In the genomic region with DNA sequence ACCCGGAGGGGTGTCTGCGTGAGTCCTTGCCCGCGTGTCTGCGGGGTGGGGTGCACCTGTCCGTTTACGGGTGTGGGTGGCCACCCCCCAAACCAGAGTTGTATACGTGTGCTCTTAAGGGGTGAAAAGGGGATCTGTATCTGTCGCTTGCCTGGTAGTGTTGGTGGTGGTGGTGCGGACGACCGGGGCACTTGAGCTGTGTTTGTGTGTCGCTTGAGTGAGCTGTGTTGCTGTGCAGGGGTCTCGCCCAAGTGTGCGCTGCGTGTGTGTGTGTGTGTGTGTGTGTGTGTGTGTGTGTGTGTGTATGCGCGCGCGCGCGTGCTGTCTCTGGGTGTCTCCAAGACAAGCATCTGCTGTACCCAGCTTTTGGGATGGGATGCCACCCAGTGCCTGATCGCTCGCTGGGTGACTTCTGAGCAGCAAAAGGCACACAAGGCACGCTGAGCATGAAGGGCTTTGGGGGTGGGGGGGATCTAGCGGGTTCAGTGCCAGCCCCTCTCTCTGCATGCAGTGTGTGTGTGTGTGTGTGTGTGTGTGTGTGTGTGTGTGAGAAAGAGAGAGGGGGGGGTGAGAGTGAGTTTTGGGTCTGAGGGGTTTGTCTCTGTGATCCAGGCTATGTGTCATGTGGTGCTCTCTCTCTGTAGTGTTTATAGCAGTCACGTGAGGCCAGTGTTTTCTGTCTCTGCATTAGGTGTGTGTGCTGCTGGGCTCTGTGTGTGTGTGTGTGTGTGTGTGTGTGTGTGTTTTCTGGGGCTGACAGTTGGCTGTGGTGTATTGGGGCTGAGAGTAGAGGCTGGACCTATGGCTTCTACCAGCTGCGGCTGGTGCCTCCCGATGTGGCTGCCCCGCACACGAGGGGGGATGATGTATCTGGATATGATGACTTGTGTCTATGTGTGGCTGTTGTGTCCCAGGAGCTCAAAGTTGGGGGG, we compare ENCODE assay signal across 8 mouse cellular contexts. TPM values are rescaled to one million over a fixed set of nuclear protein-coding genes. Genes with fewer than 3 reads are reported as not detected.
A peak's percentile ranks its signal among the peaks of the same experiment; 100 is the strongest.
DNase-seq lines count a peak whose midpoint lies in the region; ATAC-seq and TF ChIP-seq lines count a peak whose summit lies in the region.

No protein-coding gene starts in this region.

- peak overlapping the region; percentile 57 for H3K27ac ChIP-seq in forebrain, embryonic 15.5 days (replicated peaks)
- H3K27ac ChIP-seq in intestine, embryonic 15.5 days: peak overlapping the region; percentile 95
- H3K27ac ChIP-seq in limb, embryonic 10.5 days: peak overlapping the region; percentile 95; the same call in 1 of the 2 replicates
- H3K27ac ChIP-seq in midbrain, embryonic 13.5 days: peak overlapping the region; percentile 94; the same call in 1 of the 2 replicates
- H3K27ac ChIP-seq in stomach, postnatal 0 days (replicated peaks): peak overlapping the region; percentile 99

- H3K4me3 ChIP-seq in forebrain, embryonic 15.5 days: peak overlapping the region; percentile 50
- peak overlapping the region; percentile 63 for H3K4me3 ChIP-seq in intestine, embryonic 15.5 days (replicated peaks)
- H3K4me3 ChIP-seq in limb, embryonic 10.5 days: peak overlapping the region; percentile 78
- peak overlapping the region; percentile 72 for H3K4me3 ChIP-seq in midbrain, embryonic 13.5 days (replicated peaks)
- peak overlapping the region; percentile 72 for H3K4me3 ChIP-seq in stomach, postnatal 0 days (ENCODE audit: low read depth, low read length)

- H3K4me2 ChIP-seq in forebrain, embryonic 15.5 days (replicated peaks): peak overlapping the region; percentile 82
- H3K4me2 ChIP-seq in intestine, embryonic 15.5 days (replicated peaks): peak overlapping the region; percentile 99
- H3K4me2 ChIP-seq in midbrain, embryonic 13.5 days (replicated peaks): peak overlapping the region; percentile 97
- peak overlapping the region; percentile 100 for H3K4me2 ChIP-seq in stomach, postnatal 0 days (replicated peaks; ENCODE audit: low read depth)

- peaks cover 11% of the 10 kb centered on the region for H3K27me3 ChIP-seq in forebrain, embryonic 15.5 days
- H3K27me3 ChIP-seq in intestine, embryonic 15.5 days (replicated peaks): no peaks in the 10 kb centered on the region
- no peaks in the 10 kb centered on the region for H3K27me3 ChIP-seq in limb, embryonic 10.5 days (ENCODE audit: low read depth, poor library complexity, severe bottlenecking)
- H3K27me3 ChIP-seq in midbrain, embryonic 13.5 days: peaks cover 6% of the 10 kb centered on the region; the same call in 1 of the 2 replicates
- H3K27me3 ChIP-seq in stomach, postnatal 0 days (ENCODE audit: control insufficient read depth, insufficient read depth, low read length): no peaks in the 10 kb centered on the region

- peaks cover 54% of the 10 kb centered on the region for H3K4me1 ChIP-seq in forebrain, embryonic 15.5 days
- peaks cover 54% of the 10 kb centered on the region for H3K4me1 ChIP-seq in intestine, embryonic 15.5 days (replicated peaks)
- peaks cover 75% of the 10 kb centered on the region for H3K4me1 ChIP-seq in limb, embryonic 10.5 days
- H3K4me1 ChIP-seq in midbrain, embryonic 13.5 days (replicated peaks): peaks cover 56% of the 10 kb centered on the region
- peaks cover 14% of the 10 kb centered on the region for H3K4me1 ChIP-seq in stomach, postnatal 0 days (replicated peaks; ENCODE audit: control insufficient read depth, insufficient read depth)

- no peak for TF ChIP-seq EP300 in stomach, postnatal 0 days (optimal IDR thresholded peaks at IDR 0.05)

- WGBS in forebrain, embryonic 15.5 days: 0% methylated on average over 30 of the region's 31 CpGs
- 2% methylated on average over 31 of the region's 31 CpGs for WGBS in intestine, embryonic 15.5 days
- 3% methylated on average over 24 of the region's 31 CpGs for WGBS in limb, embryonic 10.5 days
- under 1% methylated on average over 31 of the region's 31 CpGs for WGBS in midbrain, embryonic 13.5 days
- WGBS in stomach, postnatal 0 days: 1% methylated on average over 31 of the region's 31 CpGs

- ATAC-seq in forebrain, embryonic 15.5 days (replicated peaks): peak; percentile 37
- ATAC-seq in intestine, embryonic 15.5 days: peak; percentile 10; the same call in 1 of the 2 replicates
- ATAC-seq in midbrain, embryonic 13.5 days: peak; percentile 3
- ATAC-seq in stomach, postnatal 0 days (ENCODE audit: low FRiP score, low TSS enrichment): no peak

- peak; percentile 50 to 71 for DNase-seq in left cerebral cortex, adult 18-20 months (ENCODE audit: low spot score in 2 of 2)
- no peak for DNase-seq in left cerebral cortex, adult 11 months (ENCODE audit: low spot score)
- DNase-seq in c-Kit-positive CD71-positive TER-119-negative erythroid progenitor cells, embryonic 14.5 days (ENCODE audit: low read depth): peak; percentile 49
- peak; percentile 63 for DNase-seq in limb, embryonic 10.5 days (ENCODE audit: low spot score)
- peak; percentile 57 for DNase-seq in stomach, postnatal 0 days (ENCODE audit: low spot score)

- no peaks in the 10 kb centered on the region for H3K36me3 ChIP-seq in forebrain, embryonic 15.5 days
- H3K36me3 ChIP-seq in intestine, embryonic 15.5 days: no peaks in the 10 kb centered on the region
- H3K36me3 ChIP-seq in limb, embryonic 10.5 days: no peaks in the 10 kb centered on the region
- H3K36me3 ChIP-seq in midbrain, embryonic 13.5 days: no peaks in the 10 kb centered on the region
- no peaks in the 10 kb centered on the region for H3K36me3 ChIP-seq in stomach, postnatal 0 days (ENCODE audit: control insufficient read depth, insufficient read depth, low read length)

- H3K9ac ChIP-seq in forebrain, embryonic 15.5 days (replicated peaks): peak overlapping the region; percentile 46
- peak overlapping the region; percentile 62 for H3K9ac ChIP-seq in intestine, embryonic 15.5 days
- peak overlapping the region; percentile 94 for H3K9ac ChIP-seq in midbrain, embryonic 13.5 days (replicated peaks)
- peak overlapping the region; percentile 70 for H3K9ac ChIP-seq in stomach, postnatal 0 days (ENCODE audit: low read length)

- no peaks in the 10 kb centered on the region for H3K9me3 ChIP-seq in forebrain, embryonic 15.5 days
- no peaks in the 10 kb centered on the region for H3K9me3 ChIP-seq in intestine, embryonic 15.5 days
- no peaks in the 10 kb centered on the region for H3K9me3 ChIP-seq in limb, embryonic 10.5 days (replicated peaks)
- no peaks in the 10 kb centered on the region for H3K9me3 ChIP-seq in midbrain, embryonic 13.5 days
- H3K9me3 ChIP-seq in stomach, postnatal 0 days (ENCODE audit: control insufficient read depth, low read length): no peaks in the 10 kb centered on the region

- no peak for TF ChIP-seq CTCF in stomach, postnatal 0 days (IDR thresholded peaks at IDR 0.05; ENCODE audit: low read depth)

RNA-seq across cellular contexts. Expression of a gene that starts 2.6 kb away (rescaled TPM):
- 10 to 100 TPM in 1 of 2 experiments, 1 to 10 TPM in 1; 7.5 to 11.8 TPM for total RNA-seq in left cerebral cortex, adult 18-20 months (2021)
- 16.7 and 18.5 TPM in 2 replicates for polyA plus RNA-seq in forebrain, embryonic 15.5 days (2015; fragmentation: Nextera tagmentation; extraction: Ambion mirVana)
- polyA plus RNA-seq in intestine, embryonic 15.5 days (2015; fragmentation: Nextera tagmentation; extraction: Ambion mirVana): 5.9 and 6.4 TPM in 2 replicates
- 14.5 and 19.1 TPM in 2 replicates for polyA plus RNA-seq in limb, embryonic 10.5 days (2016; fragmentation: Nextera tagmentation; extraction: Ambion mirVana)
- 23.1 and 25.5 TPM in 2 replicates for polyA plus RNA-seq in midbrain, embryonic 13.5 days (2015; fragmentation: Nextera tagmentation; extraction: Ambion mirVana)
- 3.7 and 5.0 TPM in 2 replicates for polyA plus RNA-seq in stomach, postnatal 0 days (2015; fragmentation: Nextera tagmentation; extraction: Ambion mirVana)

RNA-seq across cellular contexts. Expression of a gene that starts 24.2 kb away (rescaled TPM):
- total RNA-seq in left cerebral cortex, adult 18-20 months (2021): 100 to 1,000 TPM in 1 of 2 experiments, 10 to 100 TPM in 1; 81.0 to 102 TPM
- 31.1 and 35.5 TPM in 2 replicates for polyA plus RNA-seq in forebrain, embryonic 15.5 days (2015; fragmentation: Nextera tagmentation; extraction: Ambion mirVana)
- 23.3 and 24.7 TPM in 2 replicates for polyA plus RNA-seq in intestine, embryonic 15.5 days (2015; fragmentation: Nextera tagmentation; extraction: Ambion mirVana)
- polyA plus RNA-seq in limb, embryonic 10.5 days (2016; fragmentation: Nextera tagmentation; extraction: Ambion mirVana): 36.3 and 36.8 TPM in 2 replicates
- 22.5 and 39.4 TPM in 2 replicates for polyA plus RNA-seq in midbrain, embryonic 13.5 days (2015; fragmentation: Nextera tagmentation; extraction: Ambion mirVana)
- 11.5 and 13.0 TPM in 2 replicates for polyA plus RNA-seq in stomach, postnatal 0 days (2015; fragmentation: Nextera tagmentation; extraction: Ambion mirVana)

RNA-seq across cellular contexts. Expression of a gene that starts 37.4 kb away (rescaled TPM):
- 10 to 100 TPM; 38.0 to 39.7 TPM for total RNA-seq in left cerebral cortex, adult 18-20 months (2021)
- 27.0 and 27.5 TPM in 2 replicates for polyA plus RNA-seq in forebrain, embryonic 15.5 days (2015; fragmentation: Nextera tagmentation; extraction: Ambion mirVana)
- 16.4 and 16.6 TPM in 2 replicates for polyA plus RNA-seq in intestine, embryonic 15.5 days (2015; fragmentation: Nextera tagmentation; extraction: Ambion mirVana)
- polyA plus RNA-seq in limb, embryonic 10.5 days (2016; fragmentation: Nextera tagmentation; extraction: Ambion mirVana): 5.4 and 7.4 TPM in 2 replicates
- polyA plus RNA-seq in midbrain, embryonic 13.5 days (2015; fragmentation: Nextera tagmentation; extraction: Ambion mirVana): 22.3 and 27.3 TPM in 2 replicates
- polyA plus RNA-seq in stomach, postnatal 0 days (2015; fragmentation: Nextera tagmentation; extraction: Ambion mirVana): 28.0 and 29.1 TPM in 2 replicates

RNA-seq across cellular contexts. Expression of a gene that starts 51.4 kb away (rescaled TPM):
- 1 to 10 TPM; 1.2 to 2.4 TPM for total RNA-seq in left cerebral cortex, adult 18-20 months (2021)
- polyA plus RNA-seq in forebrain, embryonic 15.5 days (2015; fragmentation: Nextera tagmentation; extraction: Ambion mirVana): 1.1 and 1.3 TPM in 2 replicates
- 2.4 TPM in 2 replicates for polyA plus RNA-seq in intestine, embryonic 15.5 days (2015; fragmentation: Nextera tagmentation; extraction: Ambion mirVana)
- polyA plus RNA-seq in limb, embryonic 10.5 days (2016; fragmentation: Nextera tagmentation; extraction: Ambion mirVana): 0.41 and 0.76 TPM in 2 replicates
- polyA plus RNA-seq in midbrain, embryonic 13.5 days (2015; fragmentation: Nextera tagmentation; extraction: Ambion mirVana): 1.0 and 1.5 TPM in 2 replicates
- 1.9 and 2.0 TPM in 2 replicates for polyA plus RNA-seq in stomach, postnatal 0 days (2015; fragmentation: Nextera tagmentation; extraction: Ambion mirVana)
